Mouse (Mus musculus) adipocyte (in vitro differentiated cells): ENCODE data around the gene Pgls.

Experiments
- DNase-seq: peaks from one replicate; pipeline ENCODE4 v3.0.0-alpha.2; 2016; ENCODE audit warnings: low spot score

Gene Pgls

GRCm38 (mm10) chr8:71638321-71638720 lies 46.3 kb downstream of the Pgls start:
- DNase-seq: no peak

GRCm38 (mm10) chr8:71639318-71639717 lies 47.3 kb downstream of the Pgls start:
- DNase-seq: no peak

GRCm38 (mm10) chr8:71645510-71645909 lies 53.5 kb downstream of the Pgls start:
- DNase-seq: no peak
